ENCODE assay signal across 13 mouse cellular contexts in genomic region chr3:144640033-144640432, GRCm38 (mm10).
"Had no signal": no experiment of that assay in that cellular context is flagged by ENCODE, and none has a peak within 500 bp of the region (broad histone marks: within the 10 kb centered on the region; RNA-seq: fewer than 3 reads in every experiment).

No protein-coding gene starts in this region.

- DNase-seq: kidney, adult 8-10 months; kidney, postnatal 25 days; liver; lung, adult 2 months; lung, postnatal 14 days; thymus, postnatal 36 days had no signal

- H3K27me3 ChIP-seq: midbrain, embryonic 12.5 days; neural tube, embryonic 12.5 days; stomach, embryonic 15.5 days had no signal

- H3K27ac ChIP-seq: limb, embryonic 12.5 days; liver, embryonic 14.5 days; macrophage; midbrain, embryonic 12.5 days; neural tube, embryonic 12.5 days; stomach, embryonic 15.5 days had no signal

- H3K9me3 ChIP-seq: limb, embryonic 12.5 days; stomach, embryonic 15.5 days had no signal

- H3K4me2 ChIP-seq: limb, embryonic 12.5 days; midbrain, embryonic 12.5 days; neural tube, embryonic 12.5 days; stomach, embryonic 15.5 days had no signal

- H3K36me3 ChIP-seq: limb, embryonic 12.5 days; midbrain, embryonic 12.5 days; neural tube, embryonic 12.5 days; stomach, embryonic 15.5 days had no signal

- H3K4me3 ChIP-seq: limb, embryonic 12.5 days; midbrain, embryonic 12.5 days; myocyte; neural tube, embryonic 12.5 days; stomach, embryonic 15.5 days had no signal

- H3K9ac ChIP-seq: limb, embryonic 12.5 days; liver, embryonic 14.5 days; midbrain, embryonic 12.5 days; neural tube, embryonic 12.5 days; stomach, embryonic 15.5 days had no signal
